Mouse (Mus musculus): ENCODE data around the gene Sult1e1. TPM values are rescaled to one million over a fixed set of nuclear protein-coding genes. Genes with fewer than 3 reads are reported as not detected.

The Sult1e1 gene
- not detected in 2 replicates for polyA plus RNA-seq (2015; fragmentation: Nextera tagmentation; extraction: Ambion mirVana)

- Histone ChIP-seq H3K9ac (replicated peaks) (no peak within 1 kb of the TSS), H3K4me1 (no peaks in the 10 kb centered on the region), H3K27ac (replicated peaks) (no peak within 1 kb of the TSS), H3K27me3 (no peaks in the 10 kb centered on the region), H3K36me3 (no peaks in the 10 kb centered on the region), H3K9me3 (no peaks in the 10 kb centered on the region), H3K4me3 (no peak within 1 kb of the TSS), H3K4me2 (replicated peaks) (no peak within 1 kb of the TSS)
- ATAC-seq (replicated peaks): no peak
- 67% methylated on average over 5 of the region's 5 CpGs for WGBS
Measured at GRCm38 (mm10) chr5:87591494-87591893, at the start of gene Sult1e1. Gene Sult1e1 (minus strand): TSS chr5:87591594.

DNA sequence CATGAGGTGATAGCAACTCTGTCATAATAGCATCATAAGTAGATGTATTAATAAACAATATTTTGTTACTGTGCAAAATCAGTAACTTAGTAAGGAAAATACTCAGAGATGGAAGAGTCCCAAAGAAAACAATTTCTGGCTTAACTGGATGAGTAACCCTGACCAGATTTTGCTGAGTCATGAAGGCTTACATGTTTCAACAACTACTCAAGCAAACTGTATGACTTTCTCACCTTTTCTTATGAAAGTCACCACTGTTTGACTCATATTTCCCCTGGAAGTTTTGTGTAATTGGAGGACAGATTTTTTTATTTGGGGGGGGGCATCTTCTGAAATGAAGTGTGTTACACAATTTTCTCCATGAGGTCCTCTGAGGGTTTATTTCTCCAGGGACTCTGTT lies 31.3 kb upstream of the Sult1e1 start:
- Histone ChIP-seq H3K36me3 (no peaks in the 10 kb centered on the region), H3K9me3 (no peaks in the 10 kb centered on the region), H3K27ac (replicated peaks) (no peak overlapping the region), H3K4me1 (no peaks in the 10 kb centered on the region), H3K9ac (replicated peaks) (no peak overlapping the region), H3K27me3 (no peaks in the 10 kb centered on the region), H3K4me3 (no peak overlapping the region), H3K4me2 (replicated peaks) (no peak overlapping the region)
- ATAC-seq (replicated peaks): no peak

DNA sequence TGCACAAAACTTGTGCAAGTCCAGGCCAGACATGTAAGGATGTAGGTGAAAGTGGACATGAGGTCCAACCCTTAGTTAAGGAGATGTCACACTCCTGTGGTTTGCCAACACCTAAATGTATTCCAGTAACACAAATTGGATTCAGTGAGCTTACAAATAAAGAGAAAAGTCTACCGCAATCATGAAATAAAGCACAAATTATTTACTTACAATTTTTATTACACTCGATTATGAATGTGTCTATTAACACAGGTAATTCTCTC lies 23.7 kb upstream of the Sult1e1 start:
- Histone ChIP-seq H3K9me3 (no peaks in the 10 kb centered on the region), H3K4me2 (replicated peaks) (no peak overlapping the region), H3K27ac (replicated peaks) (no peak overlapping the region), H3K36me3 (no peaks in the 10 kb centered on the region), H3K4me1 (no peaks in the 10 kb centered on the region), H3K4me3 (no peak overlapping the region), H3K9ac (replicated peaks) (no peak overlapping the region), H3K27me3 (no peaks in the 10 kb centered on the region)
- ATAC-seq (replicated peaks): no peak
- WGBS: 93% methylated on average over 2 of the region's 2 CpGs

- no peak overlapping the region for H3K4me2 ChIP-seq (replicated peaks)
- no peak overlapping the region for H3K4me3 ChIP-seq
- no peak overlapping the region for H3K9ac ChIP-seq (replicated peaks)
- H3K4me1 ChIP-seq: no peaks in the 10 kb centered on the region
- H3K27ac ChIP-seq (replicated peaks): no peak overlapping the region
- no peaks in the 10 kb centered on the region for H3K27me3 ChIP-seq
- ATAC-seq (replicated peaks): no peak
- no peaks in the 10 kb centered on the region for H3K9me3 ChIP-seq
- no peaks in the 10 kb centered on the region for H3K36me3 ChIP-seq
Measured at GRCm38 (mm10) chr5:87614364-87615127, 23.2 kb upstream of the Sult1e1 start.

GRCm38 (mm10) chr5:87601018-87601417 lies 9.6 kb upstream of the Sult1e1 start:
- Histone ChIP-seq H3K27ac (replicated peaks) (no peak overlapping the region), H3K4me2 (replicated peaks) (no peak overlapping the region), H3K4me1 (no peaks in the 10 kb centered on the region), H3K36me3 (no peaks in the 10 kb centered on the region), H3K4me3 (no peak overlapping the region), H3K9ac (replicated peaks) (no peak overlapping the region), H3K27me3 (no peaks in the 10 kb centered on the region), H3K9me3 (no peaks in the 10 kb centered on the region)
- 79% methylated on average over 3 of the region's 3 CpGs for WGBS
- ATAC-seq (replicated peaks): no peak

- Histone ChIP-seq H3K9ac (replicated peaks) (no peak overlapping the region), H3K27me3 (no peaks in the 10 kb centered on the region), H3K9me3 (no peaks in the 10 kb centered on the region), H3K4me3 (no peak overlapping the region), H3K36me3 (no peaks in the 10 kb centered on the region), H3K4me1 (no peaks in the 10 kb centered on the region), H3K4me2 (replicated peaks) (no peak overlapping the region), H3K27ac (replicated peaks) (no peak overlapping the region)
- 76% methylated on average over 2 of the region's 2 CpGs for WGBS
- ATAC-seq (replicated peaks): no peak
Measured at GRCm38 (mm10) chr5:87597891-87598290, 6.5 kb upstream of the Sult1e1 start.

DNA sequence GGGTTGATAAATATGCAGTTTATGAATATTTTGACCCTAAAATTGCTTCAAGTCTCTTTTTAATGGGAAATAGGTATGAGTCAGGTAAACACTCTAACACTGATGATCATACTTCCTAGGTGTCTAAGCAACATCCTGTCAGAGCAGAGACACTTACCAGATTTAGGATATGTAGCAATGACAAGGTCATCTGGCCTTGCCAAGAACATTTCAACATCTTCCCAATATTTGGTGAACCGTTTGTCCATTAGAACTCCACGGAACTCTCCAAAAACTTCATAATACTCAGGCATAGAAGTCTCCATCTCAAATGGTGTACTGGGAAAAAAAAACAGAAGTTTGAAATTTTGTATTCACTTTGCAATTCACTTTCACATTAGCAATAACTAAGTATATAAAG lies 1.5 kb downstream of the Sult1e1 start:
- no peaks in the 10 kb centered on the region for H3K9me3 ChIP-seq
- H3K4me3 ChIP-seq: no peak overlapping the region
- no peak overlapping the region for H3K4me2 ChIP-seq (replicated peaks)
- no peak overlapping the region for H3K9ac ChIP-seq (replicated peaks)
- no peaks in the 10 kb centered on the region for H3K4me1 ChIP-seq
- ATAC-seq (replicated peaks): no peak
- H3K36me3 ChIP-seq: no peaks in the 10 kb centered on the region
- no peak overlapping the region for H3K27ac ChIP-seq (replicated peaks)
- H3K27me3 ChIP-seq: no peaks in the 10 kb centered on the region
- 84% methylated on average over 2 of the region's 2 CpGs for WGBS

GRCm38 (mm10) chr5:87580389-87580788 lies 11.0 kb downstream of the Sult1e1 start:
- no peak for ATAC-seq (replicated peaks)
- Histone ChIP-seq H3K27ac (replicated peaks) (no peak overlapping the region), H3K9me3 (no peaks in the 10 kb centered on the region), H3K4me1 (no peaks in the 10 kb centered on the region), H3K27me3 (no peaks in the 10 kb centered on the region), H3K4me3 (no peak overlapping the region), H3K9ac (replicated peaks) (no peak overlapping the region), H3K36me3 (no peaks in the 10 kb centered on the region), H3K4me2 (replicated peaks) (no peak overlapping the region)
- WGBS: 87% methylated on average over 1 of the region's 1 CpGs

GRCm38 (mm10) chr5:87574174-87574573 lies 17.2 kb downstream of the Sult1e1 start:
- H3K4me2 ChIP-seq (replicated peaks): no peak overlapping the region
- H3K27me3 ChIP-seq: no peaks in the 10 kb centered on the region
- H3K4me3 ChIP-seq: no peak overlapping the region
- 72% methylated on average over 1 of the region's 1 CpGs for WGBS
- H3K9me3 ChIP-seq: no peaks in the 10 kb centered on the region
- H3K36me3 ChIP-seq: no peaks in the 10 kb centered on the region
- H3K4me1 ChIP-seq: no peaks in the 10 kb centered on the region
- no peak overlapping the region for H3K27ac ChIP-seq (replicated peaks)
- ATAC-seq (replicated peaks): no peak
- no peak overlapping the region for H3K9ac ChIP-seq (replicated peaks)

DNA sequence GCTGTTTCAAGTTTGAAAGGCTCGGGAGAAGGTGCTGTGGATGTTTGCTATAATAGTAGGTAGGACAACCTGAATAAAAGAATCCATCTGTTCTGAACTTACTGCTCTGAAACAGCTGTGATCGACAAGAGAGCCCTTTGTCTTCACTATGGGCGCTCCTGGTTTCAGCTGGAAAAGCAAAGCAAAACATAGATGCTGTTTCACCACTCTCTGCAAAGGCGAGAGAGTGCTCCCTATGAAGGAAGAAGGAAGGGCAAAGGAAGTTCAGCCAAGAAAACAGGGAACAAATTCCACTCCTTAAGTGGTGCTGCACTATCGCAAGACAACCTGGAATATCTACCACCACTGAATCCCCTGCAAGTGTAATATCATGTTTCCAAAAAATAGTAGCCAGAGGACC lies 17.9 kb downstream of the Sult1e1 start:
- no peaks in the 10 kb centered on the region for H3K4me1 ChIP-seq
- 50% methylated on average over 5 of the region's 5 CpGs for WGBS
- H3K9ac ChIP-seq (replicated peaks): no peak overlapping the region
- H3K27ac ChIP-seq (replicated peaks): no peak overlapping the region
- H3K9me3 ChIP-seq: no peaks in the 10 kb centered on the region
- H3K27me3 ChIP-seq: no peaks in the 10 kb centered on the region
- H3K36me3 ChIP-seq: no peaks in the 10 kb centered on the region
- H3K4me3 ChIP-seq: no peak overlapping the region
- no peak overlapping the region for H3K4me2 ChIP-seq (replicated peaks)
- no peak for ATAC-seq (replicated peaks)

- Histone ChIP-seq H3K9ac (replicated peaks) (no peak overlapping the region), H3K4me1 (no peaks in the 10 kb centered on the region), H3K36me3 (no peaks in the 10 kb centered on the region), H3K4me2 (replicated peaks) (no peak overlapping the region), H3K27ac (replicated peaks) (no peak overlapping the region), H3K27me3 (no peaks in the 10 kb centered on the region), H3K4me3 (no peak overlapping the region), H3K9me3 (no peaks in the 10 kb centered on the region)
- ATAC-seq (replicated peaks): no peak
- WGBS: 88% methylated on average over 6 of the region's 6 CpGs
Measured at GRCm38 (mm10) chr5:87572781-87573180, 18.6 kb downstream of the Sult1e1 start.

DNA sequence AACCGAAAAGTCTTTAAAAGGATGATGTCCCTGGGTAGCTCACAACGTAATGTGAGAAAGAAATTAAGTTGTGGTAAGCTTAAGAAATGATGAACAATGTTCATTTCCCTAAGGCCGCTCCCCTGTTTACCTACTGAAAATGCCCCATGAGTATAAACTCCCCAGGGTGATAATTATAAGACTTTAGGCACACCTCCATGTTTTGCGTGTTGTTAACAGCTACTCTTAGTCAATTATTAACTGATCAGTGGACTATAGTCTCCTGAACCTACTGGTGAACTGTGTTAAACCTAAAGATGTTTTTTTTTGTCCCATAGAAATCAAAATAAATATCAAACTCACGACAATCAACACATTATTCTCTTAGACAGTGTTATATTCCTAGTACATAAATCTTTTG lies 22.5 kb downstream of the Sult1e1 start, which contains the start of gene Sult1d1:
Sult1d1 (minus strand) TSS at position 183 of the 400 bp plus-strand sequence.
- no peak within 1 kb of the TSS for H3K27ac ChIP-seq (replicated peaks)
- no peak within 1 kb of the TSS for H3K4me3 ChIP-seq
- no peak within 1 kb of the TSS for H3K9ac ChIP-seq (replicated peaks)
- 86% methylated on average over 5 of the region's 5 CpGs for WGBS
- ATAC-seq (replicated peaks): no peak
- H3K4me2 ChIP-seq (replicated peaks): no peak within 1 kb of the TSS
- H3K9me3 ChIP-seq: no peaks in the 10 kb centered on the region
- no peaks in the 10 kb centered on the region for H3K27me3 ChIP-seq
- H3K36me3 ChIP-seq: no peaks in the 10 kb centered on the region
- H3K4me1 ChIP-seq: no peaks in the 10 kb centered on the region

DNA sequence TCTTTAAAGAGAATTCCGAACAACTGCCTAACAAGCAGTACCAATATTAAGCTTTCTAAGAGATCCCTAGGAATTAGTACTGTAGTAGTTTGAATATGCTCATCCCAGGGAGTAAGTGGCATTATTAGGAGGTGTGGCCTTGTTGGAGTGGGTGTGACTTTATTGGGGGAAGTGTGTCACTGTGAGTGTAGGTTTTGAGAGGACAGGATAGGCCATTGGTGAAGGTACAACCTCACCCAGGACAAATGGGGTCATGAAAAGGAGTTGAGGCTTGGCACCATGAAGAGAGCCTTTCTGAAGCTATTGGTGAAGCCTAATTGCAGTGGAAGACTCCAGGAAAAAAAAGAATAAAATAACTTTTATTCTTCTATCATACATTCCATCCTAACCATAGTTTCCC lies 24.1 kb downstream of the Sult1e1 start:
- H3K9ac ChIP-seq (replicated peaks): no peak overlapping the region
- H3K27me3 ChIP-seq: no peaks in the 10 kb centered on the region
- no peak overlapping the region for H3K4me3 ChIP-seq
- no peak for ATAC-seq (replicated peaks)
- no peaks in the 10 kb centered on the region for H3K9me3 ChIP-seq
- no peaks in the 10 kb centered on the region for H3K4me1 ChIP-seq
- WGBS: 90% methylated on average over 1 of the region's 1 CpGs
- no peak overlapping the region for H3K27ac ChIP-seq (replicated peaks)
- H3K36me3 ChIP-seq: no peaks in the 10 kb centered on the region
- H3K4me2 ChIP-seq (replicated peaks): no peak overlapping the region

All from forebrain, embryonic 15.5 days (tissue).